Mouse (Mus musculus) thymus, postnatal 4 days (tissue): ENCODE data around the gene Olfr524.

Experiments
- DNase-seq: peaks from one replicate; pipeline ENCODE4 v3.0.0; 2021

Olfr524 gene

GRCm38 (mm10) chr7:140186646-140187620 lies 18.8 kb downstream of the Olfr524 start:
- peak; percentile 80 for DNase-seq

- DNase-seq, result no peak
These were observed 21.6 kb downstream of the Olfr524 start for GRCm38 (mm10) chr7:140184206-140184605.

- DNase-seq, result no peak
These were observed 25.1 kb downstream of the Olfr524 start for GRCm38 (mm10) chr7:140180692-140181091.

GRCm38 (mm10) chr7:140179176-140179575 lies 26.6 kb downstream of the Olfr524 start:
- DNase-seq, result no peak

GRCm38 (mm10) chr7:140172936-140173335 lies 32.8 kb downstream of the Olfr524 start, which contains the start of gene Olfr523:
Olfr523 (plus strand) TSS chr7:140173217.
- no peak for DNase-seq

- DNase-seq, result no peak
These were observed 34.9 kb downstream of the Olfr524 start for GRCm38 (mm10) chr7:140170863-140171262.

GRCm38 (mm10) chr7:140169386-140169785 lies 36.4 kb downstream of the Olfr524 start:
- DNase-seq, result no peak

- DNase-seq, result no peak
These were observed 37.8 kb downstream of the Olfr524 start for GRCm38 (mm10) chr7:140167950-140168349.

- DNase-seq, result no peak
These were observed 41.1 kb downstream of the Olfr524 start, which contains the start of gene Olfr522 for GRCm38 (mm10) chr7:140164664-140165063. Olfr522 (minus strand) TSS chr7:140164764.

GRCm38 (mm10) chr7:140160363-140160762 lies 45.4 kb downstream of the Olfr524 start:
- no peak for DNase-seq

- DNase-seq, result no peak
These were observed 51.4 kb downstream of the Olfr524 start, which contains the start of gene Sprn for GRCm38 (mm10) chr7:140154218-140154927. Sprn (minus strand) TSS chr7:140154877.

- no peak for DNase-seq
These were observed 51.9 kb downstream of the Olfr524 start for GRCm38 (mm10) chr7:140153829-140154217.

- peak; percentile 32 for DNase-seq
These were observed 52.4 kb downstream of the Olfr524 start for GRCm38 (mm10) chr7:140153383-140153782.
